Mouse (Mus musculus) cortical plate, adult 2 months (tissue): ENCODE measurements around the gene Cc2d2b. TPM values are rescaled to one million over a fixed set of nuclear protein-coding genes. Genes with fewer than 3 reads are reported as not detected.

Experiments
- H3K27ac ChIP-seq: fragments of 200-500 bp; 2 replicates; pipeline ENCODE4 v1.5.1; 2012; ENCODE audit warnings: low read length, control low read depth, inconsistent platforms; ENCODE audit not compliant: insufficient read depth
- H3K4me1 ChIP-seq: fragments of 200-500 bp; 2 replicates; pipeline ENCODE4 v1.6.1; 2011; ENCODE audit warnings: low read length; ENCODE audit not compliant: control insufficient read depth, insufficient read depth
- H3K4me3 ChIP-seq: fragments of 200-500 bp; 2 replicates; pipeline ENCODE4 v1.5.1; 2011; ENCODE audit warnings: mild to moderate bottlenecking, low read length, control low read depth; ENCODE audit not compliant: insufficient read depth
- CTCF ChIP-seq: fragments of 200-500 bp; IDR thresholded peaks from 2 replicates; pipeline ENCODE4 v1.5.1; 2011; ENCODE audit warnings: mild to moderate bottlenecking, control low read depth, low read length; ENCODE audit not compliant: insufficient read depth; ENCODE audit errors: extremely low read depth
- POLR2A ChIP-seq: fragments of 200-500 bp; IDR thresholded peaks from 2 replicates; pipeline ENCODE4 v1.6.1; 2011; ENCODE audit warnings: mild to moderate bottlenecking, low read length, control low read depth; ENCODE audit not compliant: insufficient read depth; ENCODE audit errors: extremely low read depth
- polyA plus RNA-seq: library from polyadenylated mRNA; depleted of rRNA; stranded (reverse); fragments of >200 nt; gene quantifications from 2 replicates; pipeline ENCODE4 v1.2.3, GENCODE M21; 2012

Gene Cc2d2b
- polyA plus RNA-seq, 1 experiment: 0.19 TPM

- no peak for TF ChIP-seq CTCF
- no peak; the same call in 1 of the 2 replicates for TF ChIP-seq POLR2A
- peak within 1 kb of the TSS; percentile 79; the same call in 1 of the 2 replicates for H3K27ac ChIP-seq
- H3K4me3 ChIP-seq: peak within 1 kb of the TSS; percentile 62
- peaks cover 4% of the 10 kb centered on the region for H3K4me1 ChIP-seq
Observed at GRCm38 (mm10) chr19:40830703-40831415, 82.3 kb downstream of the Cc2d2b start, which contains the start of gene Ccnj. Gene Ccnj, plus strand, starts transcription at chr19:40831279.

GRCm38 (mm10) chr19:40831416-40832201 lies 83.1 kb downstream of the Cc2d2b start:
- Histone ChIP-seq H3K27ac (peak overlapping the region; percentile 79; the same call in 1 of the 2 replicates), H3K4me1 (peaks cover 4% of the 10 kb centered on the region), H3K4me3 (peak overlapping the region; percentile 62)
- no peak for TF ChIP-seq CTCF
- TF ChIP-seq POLR2A: no peak

- H3K4me3 ChIP-seq: peak overlapping the region; percentile 62
- H3K4me1 ChIP-seq: peaks cover 4% of the 10 kb centered on the region
- H3K27ac ChIP-seq: no peak overlapping the region
- TF ChIP-seq CTCF (no peak), POLR2A (no peak)
Observed at GRCm38 (mm10) chr19:40832361-40832760, 83.8 kb downstream of the Cc2d2b start.

- TF ChIP-seq POLR2A (no peak), CTCF (no peak)
- Histone ChIP-seq H3K4me1 (peaks cover 4% of the 10 kb centered on the region), H3K4me3 (no peak overlapping the region), H3K27ac (no peak overlapping the region)
Observed at GRCm38 (mm10) chr19:40834436-40834835, 85.9 kb downstream of the Cc2d2b start.

GRCm38 (mm10) chr19:40838205-40838604 lies 89.7 kb downstream of the Cc2d2b start:
- Histone ChIP-seq H3K27ac (no peak overlapping the region), H3K4me3 (no peak overlapping the region), H3K4me1 (no peaks in the 10 kb centered on the region; the same call in 1 of the 2 replicates)
- TF ChIP-seq POLR2A: no peak
- TF ChIP-seq CTCF: no peak

- H3K4me3 ChIP-seq: no peak overlapping the region
- no peak overlapping the region for H3K27ac ChIP-seq
- no peaks in the 10 kb centered on the region for H3K4me1 ChIP-seq
- no peak for TF ChIP-seq CTCF
- no peak for TF ChIP-seq POLR2A
Observed at GRCm38 (mm10) chr19:40840303-40840702, 91.8 kb downstream of the Cc2d2b start.

GRCm38 (mm10) chr19:40841083-40841482 lies 92.5 kb downstream of the Cc2d2b start:
- no peaks in the 10 kb centered on the region for H3K4me1 ChIP-seq
- TF ChIP-seq CTCF (no peak), POLR2A (no peak)

GRCm38 (mm10) chr19:40841593-40841992 lies 93.0 kb downstream of the Cc2d2b start:
- no peak for TF ChIP-seq POLR2A
- TF ChIP-seq CTCF: no peak
- no peaks in the 10 kb centered on the region for H3K4me1 ChIP-seq
- no peak overlapping the region for H3K27ac ChIP-seq
- no peak overlapping the region for H3K4me3 ChIP-seq

More at GRCm38 (mm10) chr19:40841083-40841482, 92.5 kb downstream of the Cc2d2b start:
- Histone ChIP-seq H3K4me3 (no peak overlapping the region), H3K27ac (no peak overlapping the region)

- Histone ChIP-seq H3K27ac (no peak overlapping the region), H3K4me3 (no peak overlapping the region), H3K4me1 (no peaks in the 10 kb centered on the region)
- TF ChIP-seq CTCF (no peak), POLR2A (no peak)
Observed at GRCm38 (mm10) chr19:40844731-40845130, 96.2 kb downstream of the Cc2d2b start.

GRCm38 (mm10) chr19:40849391-40849790 lies 100.8 kb downstream of the Cc2d2b start:
- no peak overlapping the region for H3K4me3 ChIP-seq
- no peaks in the 10 kb centered on the region for H3K4me1 ChIP-seq
- TF ChIP-seq POLR2A: no peak
- TF ChIP-seq CTCF: no peak
- no peak overlapping the region for H3K27ac ChIP-seq
